Mouse (Mus musculus) embryo, embryonic 10 days (tissue): ENCODE measurements around the gene Pnma5.

Source experiments
- DNase-seq: peaks from one replicate; pipeline ENCODE4 v3.0.0-alpha.2; 2015; ENCODE audit warnings: low spot score

Gene Pnma5

DNA sequence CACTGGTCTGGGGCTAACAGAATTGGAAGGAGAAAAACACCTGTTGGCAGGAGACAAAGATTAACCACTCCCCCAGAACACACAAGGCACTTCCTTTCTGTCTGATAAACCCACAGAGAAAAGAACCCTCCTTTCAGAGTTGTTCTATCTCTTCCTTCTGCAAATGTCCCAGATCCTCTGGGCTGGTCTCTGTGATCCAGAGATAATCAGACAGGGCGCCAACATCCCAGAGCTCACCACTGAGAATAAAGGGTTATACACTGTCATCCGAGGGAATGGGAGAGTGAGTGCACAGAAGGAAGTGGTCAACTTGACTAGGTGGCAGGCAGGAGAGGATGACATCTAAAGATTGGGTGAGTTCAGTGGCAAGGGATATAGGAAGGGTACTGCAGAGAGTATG, 51.3 kb downstream of the Pnma5 start:
- DNase-seq: no peak
